In genomic region chr5:107157384-107157783, GRCm38 (mm10) we compare ENCODE assay signal across 9 mouse cellular contexts.
DNase-seq lines count a peak whose midpoint lies in the region; ATAC-seq and TF ChIP-seq lines count a peak whose summit lies in the region.
"Had no signal": no experiment of that assay in that cellular context is flagged by ENCODE, and none has a peak within 500 bp of the region (broad histone marks: within the 10 kb centered on the region; RNA-seq: fewer than 3 reads in every experiment).

No protein-coding gene starts in this region.

- H3K4me3 ChIP-seq in midbrain, embryonic 11.5 days (ENCODE audit: low read depth, low read length): no peak overlapping the region
- no peak overlapping the region for H3K4me3 ChIP-seq in midbrain, postnatal 0 days (ENCODE audit: low read depth, low read length)
- H3K4me3 ChIP-seq in kidney, adult 2 months (ENCODE audit: insufficient read depth, low read depth, low read length): no peak overlapping the region
- H3K4me3 ChIP-seq in stomach, embryonic 15.5 days (replicated peaks): no peak overlapping the region
- no peak overlapping the region for H3K4me3 ChIP-seq in forebrain, embryonic 14.5 days (ENCODE audit: low read depth, low read length)

- H3K4me1 ChIP-seq in midbrain, embryonic 11.5 days (ENCODE audit: control insufficient read depth, insufficient read depth, low read length): peaks cover 4% of the 10 kb centered on the region
- H3K4me1 ChIP-seq in midbrain, postnatal 0 days (ENCODE audit: insufficient read depth, low read length): no peaks in the 10 kb centered on the region
- peaks cover 10% of the 10 kb centered on the region for H3K4me1 ChIP-seq in kidney, adult 2 months (ENCODE audit: control insufficient read depth, insufficient read depth, low read length)
- peaks cover 12% of the 10 kb centered on the region; the same call in 1 of the 2 replicates for H3K4me1 ChIP-seq in stomach, embryonic 15.5 days
- peaks cover 6% of the 10 kb centered on the region; the same call in 1 of the 2 replicates for H3K4me1 ChIP-seq in forebrain, embryonic 14.5 days (ENCODE audit: control insufficient read depth, insufficient read depth, low read length)

- peak; percentile 68 for DNase-seq in midbrain, embryonic 11.5 days (ENCODE audit: low spot score, missing footprints)
- DNase-seq in midbrain, postnatal 0 days (ENCODE audit: low spot score): no peak
- DNase-seq in adrenal gland, postnatal 36 days: peak; percentile 69 to 72
- DNase-seq in kidney, adult 2 months: peak; percentile 70
- DNase-seq in spleen, postnatal 36 days (ENCODE audit: low spot score in 2 of 2): no peak
- no peak for DNase-seq in forebrain, embryonic 14.5 days (ENCODE audit: low spot score)
- DNase-seq: heart, postnatal 4 days had no signal

- H3K9me3 ChIP-seq in midbrain, embryonic 11.5 days (ENCODE audit: control insufficient read depth, low read length): no peaks in the 10 kb centered on the region
- H3K9me3 ChIP-seq in midbrain, postnatal 0 days (ENCODE audit: low read length): no peaks in the 10 kb centered on the region
- H3K9me3 ChIP-seq in stomach, embryonic 15.5 days: no peaks in the 10 kb centered on the region
- no peaks in the 10 kb centered on the region for H3K9me3 ChIP-seq in forebrain, embryonic 14.5 days (replicated peaks; ENCODE audit: control insufficient read depth, low read length)

- H3K27ac ChIP-seq in midbrain, embryonic 11.5 days (ENCODE audit: low read depth, low read length): no peak overlapping the region
- no peak overlapping the region for H3K27ac ChIP-seq in midbrain, postnatal 0 days (ENCODE audit: low read depth, low read length)
- peak overlapping the region; percentile 68; the same call in 1 of the 2 replicates for H3K27ac ChIP-seq in kidney, adult 2 months (ENCODE audit: insufficient read depth, low read depth, low read length)
- H3K27ac ChIP-seq in stomach, embryonic 15.5 days: peak overlapping the region; percentile 40; the same call in 1 of the 2 replicates
- H3K27ac ChIP-seq in forebrain, embryonic 14.5 days (ENCODE audit: low read depth, low read length): no peak overlapping the region

- no peak for TF ChIP-seq POLR2A in kidney, adult 2 months (IDR thresholded peaks at IDR 0.05; ENCODE audit: low read depth, low read length)

- H3K27me3 ChIP-seq in midbrain, embryonic 11.5 days (ENCODE audit: control insufficient read depth, insufficient read depth, low read length): no peaks in the 10 kb centered on the region
- no peaks in the 10 kb centered on the region for H3K27me3 ChIP-seq in midbrain, postnatal 0 days (ENCODE audit: insufficient read depth, low read length)
- no peaks in the 10 kb centered on the region for H3K27me3 ChIP-seq in kidney, adult 2 months (replicated peaks; ENCODE audit: control insufficient read depth, insufficient read depth, low read length)
- H3K27me3 ChIP-seq in stomach, embryonic 15.5 days (replicated peaks): no peaks in the 10 kb centered on the region
- 0 out of 2 replicates have a peak, but pooled peaks cover 8% of the 10 kb centered on the region for H3K27me3 ChIP-seq in forebrain, embryonic 14.5 days (replicated peaks; ENCODE audit: control insufficient read depth, insufficient read depth, low read length)

- 60% methylated on average over 9 of the region's 9 CpGs for WGBS in midbrain, embryonic 11.5 days
- 67% methylated on average over 9 of the region's 9 CpGs for WGBS in midbrain, postnatal 0 days
- 38% methylated on average over 9 of the region's 9 CpGs for WGBS in kidney, adult 2 months
- 33% methylated on average over 9 of the region's 9 CpGs for WGBS in stomach, embryonic 15.5 days
- WGBS in forebrain, embryonic 14.5 days: 67% methylated on average over 9 of the region's 9 CpGs

- no peak overlapping the region for H3K9ac ChIP-seq in midbrain, embryonic 11.5 days (ENCODE audit: low read length)
- H3K9ac ChIP-seq in midbrain, postnatal 0 days (replicated peaks; ENCODE audit: low read length, poor library complexity, severe bottlenecking): no peak overlapping the region
- no peak overlapping the region for H3K9ac ChIP-seq in stomach, embryonic 15.5 days
- no peak overlapping the region for H3K9ac ChIP-seq in forebrain, embryonic 14.5 days (ENCODE audit: low read length)

- no peak for TF ChIP-seq CTCF in midbrain, postnatal 0 days (IDR thresholded peaks at IDR 0.05)
- no peak for TF ChIP-seq CTCF in kidney, adult 2 months (conservative IDR thresholded peaks at IDR 0.05; ENCODE audit: insufficient read depth, insufficient read length, low read depth, low read length)

- no peak overlapping the region for H3K4me2 ChIP-seq in midbrain, embryonic 11.5 days
- H3K4me2 ChIP-seq in midbrain, postnatal 0 days (ENCODE audit: low read depth, low read length, poor library complexity, severe bottlenecking): no peak overlapping the region
- no peak overlapping the region for H3K4me2 ChIP-seq in stomach, embryonic 15.5 days
- H3K4me2 ChIP-seq in forebrain, embryonic 14.5 days (ENCODE audit: low read length): no peak overlapping the region

- H3K36me3 ChIP-seq in midbrain, embryonic 11.5 days (ENCODE audit: control insufficient read depth, insufficient read depth, low read length): no peaks in the 10 kb centered on the region
- H3K36me3 ChIP-seq in midbrain, postnatal 0 days (ENCODE audit: insufficient read depth, low read length): no peaks in the 10 kb centered on the region
- H3K36me3 ChIP-seq in kidney, adult 2 months (ENCODE audit: control insufficient read depth, insufficient read depth, low read length): no peaks in the 10 kb centered on the region
- H3K36me3 ChIP-seq in stomach, embryonic 15.5 days: no peaks in the 10 kb centered on the region
- no peaks in the 10 kb centered on the region for H3K36me3 ChIP-seq in forebrain, embryonic 14.5 days (ENCODE audit: control insufficient read depth, insufficient read depth, low read length)

- ATAC-seq in midbrain, embryonic 11.5 days (ENCODE audit: low FRiP score): no peak
- ATAC-seq in midbrain, postnatal 0 days (ENCODE audit: low FRiP score): no peak
- peak; percentile 45 for ATAC-seq in stomach, embryonic 15.5 days (ENCODE audit: insufficient read depth, low FRiP score, low read depth)
- no peak for ATAC-seq in forebrain, embryonic 14.5 days
- ATAC-seq in erythroid progenitor cell, adult 5-6 weeks (replicated peaks; ENCODE audit: low FRiP score, poor library complexity, severe bottlenecking): no peak

Comparison
In these comparisons a context has a peak if more than half of its experiments do, and no peak if none do; other contexts are left out.
1. DNase-seq: peak in midbrain, embryonic 11.5 days (single experiment), adrenal gland, postnatal 36 days (2 of 2) and kidney, adult 2 months (single experiment); none in midbrain, postnatal 0 days (single experiment), spleen, postnatal 36 days (0 of 2) and forebrain, embryonic 14.5 days (single experiment).
2. H3K27ac ChIP-seq: peak in kidney, adult 2 months (single experiment) and stomach, embryonic 15.5 days (single experiment); none in midbrain, embryonic 11.5 days (single experiment), midbrain, postnatal 0 days (single experiment) and forebrain, embryonic 14.5 days (single experiment).